Mouse (Mus musculus): Measurements from ENCODE around the gene Grid1. TPM values are rescaled to one million over a fixed set of nuclear protein-coding genes. Genes with fewer than 3 reads are reported as not detected.

Grid1 gene
- polyA plus RNA-seq, 2 experiments = 0.04 TPM; not detected in 1

DNA sequence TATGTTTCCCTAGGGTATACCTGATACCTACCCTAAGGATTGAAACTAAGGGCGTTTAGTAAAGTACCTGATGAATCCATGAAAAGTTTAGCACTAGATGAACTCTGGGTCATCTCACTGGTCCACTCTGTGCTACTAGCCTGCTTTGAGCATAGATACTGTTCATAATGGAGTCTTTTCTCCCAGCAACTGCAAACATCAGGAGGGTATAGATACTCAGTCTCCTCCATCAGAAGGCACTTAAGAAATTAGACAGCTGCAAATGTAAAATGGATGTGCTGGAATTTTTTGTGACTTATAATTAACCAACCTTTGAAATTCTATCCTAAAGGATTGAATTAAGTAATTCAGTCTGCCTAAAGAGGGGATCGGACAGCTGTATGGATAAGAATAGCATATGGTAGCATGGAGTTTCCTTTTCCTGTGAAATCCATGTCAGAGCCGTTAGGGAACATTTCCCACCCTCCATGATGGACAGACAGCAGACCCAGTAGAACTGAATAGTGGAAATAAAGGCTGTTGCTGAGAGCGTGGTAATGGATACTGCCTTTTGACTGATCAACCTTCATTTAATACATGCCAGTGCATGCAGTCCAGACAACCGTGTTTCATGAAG is 303.5 kb downstream of the Grid1 start:
- Histone ChIP-seq H3K4me2 (ENCODE audit: low read depth) (no peak overlapping the region), H3K4me1 (replicated peaks; ENCODE audit: control insufficient read depth in 2 of 2, insufficient read depth in 2 of 2, low read length in 1 of 2) (peaks cover 0 to 6% of the 10 kb centered on the region in 2 experiments; a peak in 2 of 4 replicates), H3K9ac (replicated peaks) (no peak overlapping the region), H3K4me3 (ENCODE audit: insufficient read depth in 1 of 2, low read depth in 2 of 2, low read length in 2 of 2) (no peak overlapping the region), H3K27me3 (ENCODE audit: control insufficient read depth, insufficient read depth, low read length) (no peaks in the 10 kb centered on the region), H3K9me3 (ENCODE audit: control insufficient read depth, low read length) (no peaks in the 10 kb centered on the region), H3K27ac (no peak overlapping the region), H3K36me3 (replicated peaks; ENCODE audit: control insufficient read depth, insufficient read depth, low read depth) (no peaks in the 10 kb centered on the region)
- no peak for TF ChIP-seq EP300 (IDR thresholded peaks at IDR 0.05; ENCODE audit: low read depth)
- no peak for ATAC-seq (ENCODE audit: insufficient read depth)
- 49% methylated on average over 5 of the region's 5 CpGs for WGBS (ENCODE audit: insufficient replicate concordance)
- DNase-seq (ENCODE audit: low read depth in 3 of 3, low spot score in 3 of 3) = no peak

DNA sequence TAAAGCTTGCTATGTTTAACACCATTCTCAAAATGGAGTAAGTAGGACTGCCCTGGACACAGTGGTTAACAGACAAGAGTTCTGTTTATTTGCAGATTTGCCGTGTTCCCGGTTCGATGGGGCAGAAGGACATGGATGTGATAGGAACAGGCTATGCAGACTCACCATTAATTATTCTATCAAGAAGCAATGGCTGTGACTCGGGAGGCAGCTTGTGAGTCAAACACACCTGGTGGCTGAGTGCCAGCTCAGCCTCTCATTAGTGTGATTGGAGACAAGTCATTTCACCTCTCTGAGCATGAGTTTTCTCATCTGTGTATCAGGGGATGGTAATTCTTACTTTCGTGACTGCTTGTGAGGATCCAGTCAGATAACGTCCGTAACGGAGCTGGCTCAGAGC is 307.7 kb downstream of the Grid1 start:
- DNase-seq (ENCODE audit: low read depth in 3 of 3, low spot score in 3 of 3) = no peak

DNA sequence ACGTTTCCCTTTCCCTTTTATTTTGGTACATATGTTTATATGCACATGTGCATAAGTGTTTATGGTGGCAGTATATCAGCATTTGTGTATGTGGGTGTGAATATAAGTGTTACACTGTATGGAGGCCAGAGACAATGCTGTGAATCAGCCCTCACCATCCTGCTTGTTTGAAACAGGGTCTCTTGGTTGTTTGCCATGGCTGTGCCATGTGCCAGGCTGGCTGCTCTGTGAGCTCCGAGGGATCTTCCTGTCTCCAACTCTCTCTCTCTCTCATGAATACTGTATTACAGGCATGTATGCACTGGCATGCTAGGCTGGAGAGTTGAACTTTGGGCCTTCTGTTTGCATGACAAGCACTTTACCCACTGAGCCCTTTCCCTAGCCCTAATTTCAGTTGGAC is 315.1 kb downstream of the Grid1 start:
- no peak for ATAC-seq (ENCODE audit: insufficient read depth)
- TF ChIP-seq EP300 (IDR thresholded peaks at IDR 0.05; ENCODE audit: low read depth) (no peak), CTCF (IDR thresholded peaks at IDR 0.05; ENCODE audit: low read depth) (no peak)
- 53% methylated on average over 2 of the region's 2 CpGs for WGBS (ENCODE audit: insufficient replicate concordance)

More for the DNA sequence above, 307.7 kb downstream of the Grid1 start:
- Histone ChIP-seq H3K9ac (replicated peaks) (no peak overlapping the region), H3K9me3 (ENCODE audit: control insufficient read depth, low read length) (no peaks in the 10 kb centered on the region), H3K36me3 (replicated peaks; ENCODE audit: control insufficient read depth, insufficient read depth, low read depth) (no peaks in the 10 kb centered on the region), H3K4me2 (ENCODE audit: low read depth) (no peak overlapping the region), H3K27me3 (ENCODE audit: control insufficient read depth, insufficient read depth, low read length) (no peaks in the 10 kb centered on the region), H3K4me1 (replicated peaks; ENCODE audit: control insufficient read depth in 2 of 2, insufficient read depth in 2 of 2, low read length in 1 of 2) (0 out of 4 replicates have a peak, but pooled peaks cover 0 to 2% of the 10 kb centered on the region in 2 experiments), H3K4me3 (ENCODE audit: insufficient read depth in 1 of 2, low read depth in 2 of 2, low read length in 2 of 2) (no peak overlapping the region), H3K27ac (no peak overlapping the region)
- no peak for TF ChIP-seq EP300 (IDR thresholded peaks at IDR 0.05; ENCODE audit: low read depth)
- no peak for TF ChIP-seq CTCF (IDR thresholded peaks at IDR 0.05; ENCODE audit: low read depth)
- ATAC-seq (ENCODE audit: insufficient read depth) = no peak
- 68% methylated on average over 8 of the region's 8 CpGs for WGBS (ENCODE audit: insufficient replicate concordance)

DNA sequence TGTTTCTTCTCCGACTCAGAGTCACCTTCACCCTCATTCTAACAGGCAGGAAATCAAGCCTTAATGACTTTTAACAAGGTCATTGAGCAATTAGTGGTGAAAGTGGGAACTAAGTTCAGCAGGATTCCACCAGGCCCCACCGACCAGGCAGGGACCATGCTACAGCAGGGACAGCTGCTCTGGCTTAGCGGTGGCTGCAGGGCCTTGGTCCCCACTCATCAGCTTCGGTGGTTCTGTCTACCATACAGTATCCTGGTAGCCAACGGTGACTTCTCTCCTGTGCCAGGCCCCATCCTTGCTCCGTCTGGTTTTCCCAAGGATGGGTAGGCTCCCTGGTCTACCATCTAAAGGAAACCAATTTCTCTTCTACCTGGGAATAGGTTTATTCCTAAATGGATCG is 318.2 kb downstream of the Grid1 start:
- DNase-seq (ENCODE audit: low read depth in 3 of 3, low spot score in 3 of 3) (no peak), ATAC-seq (ENCODE audit: insufficient read depth) (no peak)
- Histone ChIP-seq H3K36me3 (replicated peaks; ENCODE audit: control insufficient read depth, insufficient read depth, low read depth) (no peaks in the 10 kb centered on the region), H3K27ac (no peak overlapping the region), H3K4me3 (ENCODE audit: insufficient read depth in 1 of 2, low read depth in 2 of 2, low read length in 2 of 2) (no peak overlapping the region), H3K9me3 (ENCODE audit: control insufficient read depth, low read length) (no peaks in the 10 kb centered on the region), H3K4me2 (ENCODE audit: low read depth) (no peak overlapping the region), H3K27me3 (ENCODE audit: control insufficient read depth, insufficient read depth, low read length) (no peaks in the 10 kb centered on the region), H3K4me1 (replicated peaks; ENCODE audit: control insufficient read depth in 2 of 2, insufficient read depth in 2 of 2, low read length in 1 of 2) (0 out of 4 replicates have a peak, but pooled peaks cover 0 to 2% of the 10 kb centered on the region in 2 experiments), H3K9ac (replicated peaks) (no peak overlapping the region)
- TF ChIP-seq EP300 (IDR thresholded peaks at IDR 0.05; ENCODE audit: low read depth) (no peak), CTCF (IDR thresholded peaks at IDR 0.05; ENCODE audit: low read depth) (no peak)
- WGBS (ENCODE audit: insufficient replicate concordance) = 64% methylated on average over 7 of the region's 7 CpGs

More for the DNA sequence above, 315.1 kb downstream of the Grid1 start:
- no peak for DNase-seq (ENCODE audit: low read depth in 3 of 3, low spot score in 3 of 3)
- Histone ChIP-seq H3K27ac (no peak overlapping the region), H3K9ac (replicated peaks) (no peak overlapping the region), H3K4me1 (replicated peaks; ENCODE audit: control insufficient read depth in 2 of 2, insufficient read depth in 2 of 2, low read length in 1 of 2) (0 out of 4 replicates have a peak, but pooled peaks cover 0 to 2% of the 10 kb centered on the region in 2 experiments), H3K4me2 (ENCODE audit: low read depth) (no peak overlapping the region), H3K27me3 (ENCODE audit: control insufficient read depth, insufficient read depth, low read length) (no peaks in the 10 kb centered on the region), H3K4me3 (ENCODE audit: insufficient read depth in 1 of 2, low read depth in 2 of 2, low read length in 2 of 2) (no peak overlapping the region), H3K9me3 (ENCODE audit: control insufficient read depth, low read length) (no peaks in the 10 kb centered on the region), H3K36me3 (replicated peaks; ENCODE audit: control insufficient read depth, insufficient read depth, low read depth) (no peaks in the 10 kb centered on the region)

DNA sequence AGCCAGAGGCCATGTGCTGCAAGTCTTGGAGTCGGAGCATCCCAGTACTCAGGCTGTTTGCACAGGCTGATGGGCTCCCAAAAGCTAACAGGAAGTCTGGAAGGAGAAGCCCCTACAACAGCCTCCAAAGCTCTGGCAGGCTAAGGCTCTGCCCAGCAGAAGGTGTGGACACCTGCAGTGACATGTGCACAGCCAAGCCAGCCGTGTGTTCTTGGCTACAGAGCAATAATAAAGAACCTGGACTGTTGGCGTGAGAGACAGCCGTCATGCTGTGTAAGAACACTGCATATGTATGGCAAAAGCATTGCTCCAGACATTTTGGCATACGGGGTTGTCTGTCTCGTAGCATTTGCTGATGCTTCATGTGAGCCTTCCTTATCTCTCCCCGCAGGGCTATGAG is 319.9 kb downstream of the Grid1 start:
- DNase-seq (ENCODE audit: low read depth in 3 of 3, low spot score in 3 of 3) = no peak
- Histone ChIP-seq H3K9ac (replicated peaks) (no peak overlapping the region), H3K4me1 (replicated peaks; ENCODE audit: control insufficient read depth in 2 of 2, insufficient read depth in 2 of 2, low read length in 1 of 2) (0 out of 4 replicates have a peak, but pooled peaks cover 0 to 2% of the 10 kb centered on the region in 2 experiments), H3K36me3 (replicated peaks; ENCODE audit: control insufficient read depth, insufficient read depth, low read depth) (no peaks in the 10 kb centered on the region), H3K27me3 (ENCODE audit: control insufficient read depth, insufficient read depth, low read length) (no peaks in the 10 kb centered on the region), H3K9me3 (ENCODE audit: control insufficient read depth, low read length) (no peaks in the 10 kb centered on the region), H3K4me2 (ENCODE audit: low read depth) (no peak overlapping the region), H3K4me3 (ENCODE audit: insufficient read depth in 1 of 2, low read depth in 2 of 2, low read length in 2 of 2) (no peak overlapping the region), H3K27ac (no peak overlapping the region)
- 49% methylated on average over 7 of the region's 7 CpGs for WGBS (ENCODE audit: insufficient replicate concordance)
- ATAC-seq (ENCODE audit: insufficient read depth) = no peak
- no peak for TF ChIP-seq EP300 (IDR thresholded peaks at IDR 0.05; ENCODE audit: low read depth)
